Mouse (Mus musculus): ENCODE results near the gene Clmn.

GRCm38 (mm10) chr12:104747252-104747651 is 117.6 kb downstream of the Clmn start:
- TF ChIP-seq GATA1 (IDR thresholded peaks at IDR 0.05; ENCODE audit: borderline replicate concordance, low read length) (no peak), FLI1 (IDR thresholded peaks at IDR 0.05; ENCODE audit: low read length) (no peak)

Data from megakaryocyte, embryonic 14.5 days (primary cell).